Mouse (Mus musculus): ENCODE data around the gene Prkcd. TPM values are rescaled to one million over a fixed set of nuclear protein-coding genes. Genes with fewer than 3 reads are reported as not detected.
A peak's percentile ranks its signal among the peaks of the same experiment; 100 is the strongest.

Gene Prkcd
- polyA plus RNA-seq, 1 experiment = 404 TPM

DNA sequence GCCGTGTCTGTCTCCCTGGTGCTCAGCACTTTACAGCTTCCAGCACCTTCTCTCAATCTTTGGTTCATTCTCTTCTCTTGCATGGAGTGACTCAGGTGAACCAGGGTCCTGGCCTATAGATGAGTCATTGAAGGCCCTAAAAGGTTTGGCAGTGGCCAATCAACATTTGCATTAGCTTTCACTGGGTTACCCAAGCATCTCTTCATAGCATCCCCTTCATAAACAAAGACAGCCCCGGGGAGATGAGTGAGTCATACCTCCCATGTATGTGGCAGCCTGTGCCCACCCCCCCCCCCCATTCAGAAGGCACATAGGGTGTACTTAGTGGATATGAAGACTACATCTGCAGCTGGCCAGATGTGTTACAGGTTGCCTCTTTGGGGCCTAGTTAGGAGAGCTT is 69.4 kb downstream of the Prkcd start:
- TF ChIP-seq POLR2A (IDR thresholded peaks at IDR 0.05; ENCODE audit: borderline replicate concordance, low read depth, low read length) = no peak
- TF ChIP-seq CTCF (IDR thresholded peaks at IDR 0.05; ENCODE audit: low read depth, low read length) = no peak
- Histone ChIP-seq H3K27ac (ENCODE audit: insufficient read depth, low read depth, low read length) (no peak overlapping the region), H3K4me1 (ENCODE audit: control insufficient read depth, insufficient read depth, low read length) (peaks cover 37% of the 10 kb centered on the region), H3K4me3 (ENCODE audit: insufficient read depth, low read length) (no peak overlapping the region)

DNA sequence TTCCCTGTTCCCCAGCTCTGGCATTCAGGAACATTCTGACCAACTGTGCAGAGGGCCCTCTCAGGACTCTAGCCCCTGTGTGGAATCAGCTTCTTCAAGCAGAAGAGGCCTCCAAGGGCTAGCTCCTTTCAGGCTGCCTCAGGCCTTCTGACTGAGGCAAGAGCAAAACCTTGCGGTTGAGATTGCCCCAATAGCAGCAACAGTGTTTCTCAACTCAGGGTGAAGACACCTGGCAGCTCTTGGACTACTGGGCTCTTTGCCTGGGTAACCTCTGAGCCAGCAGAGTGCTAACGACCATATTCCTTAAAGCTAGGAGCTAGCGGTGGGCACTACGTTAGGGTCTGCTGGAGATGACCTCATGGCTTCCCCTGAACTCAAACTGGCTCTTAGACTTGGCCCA is 72.8 kb downstream of the Prkcd start:
- TF ChIP-seq POLR2A (IDR thresholded peaks at IDR 0.05; ENCODE audit: borderline replicate concordance, low read depth, low read length) (no peak), CTCF (IDR thresholded peaks at IDR 0.05; ENCODE audit: low read depth, low read length) (no peak)
- Histone ChIP-seq H3K27ac (ENCODE audit: insufficient read depth, low read depth, low read length) (no peak overlapping the region), H3K4me3 (ENCODE audit: insufficient read depth, low read length) (no peak overlapping the region), H3K4me1 (ENCODE audit: control insufficient read depth, insufficient read depth, low read length) (peaks cover 50% of the 10 kb centered on the region)

DNA sequence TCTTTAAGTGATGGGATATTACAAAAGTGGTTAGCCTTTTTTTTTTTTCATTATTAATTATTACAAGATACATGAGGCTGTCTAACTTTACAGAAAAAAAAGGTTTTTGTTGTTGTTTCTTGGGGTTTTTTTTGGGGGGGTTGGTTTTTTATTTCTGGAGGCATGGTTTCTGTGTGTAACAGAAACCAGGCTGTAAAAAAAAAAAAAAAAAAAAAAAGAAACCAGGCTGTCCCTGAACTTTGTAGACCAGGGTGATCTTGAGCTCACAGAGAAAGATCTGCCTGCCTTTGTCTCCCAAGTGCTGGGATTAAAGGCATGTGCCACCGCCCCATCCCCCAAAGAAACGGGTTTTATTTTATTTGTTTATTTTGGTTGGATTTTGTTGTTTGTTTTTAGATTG is 74.0 kb downstream of the Prkcd start:
- Histone ChIP-seq H3K4me1 (ENCODE audit: control insufficient read depth, insufficient read depth, low read length) (peaks cover 52% of the 10 kb centered on the region), H3K27ac (ENCODE audit: insufficient read depth, low read depth, low read length) (no peak overlapping the region), H3K4me3 (ENCODE audit: insufficient read depth, low read length) (no peak overlapping the region)
- no peak for TF ChIP-seq POLR2A (IDR thresholded peaks at IDR 0.05; ENCODE audit: borderline replicate concordance, low read depth, low read length)
- no peak for TF ChIP-seq CTCF (IDR thresholded peaks at IDR 0.05; ENCODE audit: low read depth, low read length)

DNA sequence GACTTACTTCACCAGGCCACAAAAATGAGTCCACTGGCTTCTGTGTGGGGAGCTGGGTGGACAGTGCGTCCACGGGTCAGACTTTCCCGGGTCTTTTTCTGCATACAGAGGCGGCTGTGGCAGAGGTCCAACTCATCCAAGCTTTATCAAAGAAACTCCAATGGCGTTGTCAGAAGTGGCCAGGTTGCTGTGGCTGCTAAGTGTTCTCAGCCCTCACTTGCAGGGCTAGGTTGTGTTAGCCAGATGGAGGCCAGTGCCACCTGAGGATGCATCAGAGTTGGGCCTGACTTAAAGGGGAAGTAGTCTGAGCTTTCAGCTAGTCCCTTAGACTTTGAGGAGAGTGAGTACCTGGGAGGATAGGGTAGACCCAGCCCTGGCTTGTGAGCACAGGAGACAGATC is 74.5 kb downstream of the Prkcd start:
- Histone ChIP-seq H3K4me1 (ENCODE audit: control insufficient read depth, insufficient read depth, low read length) (peaks cover 49% of the 10 kb centered on the region), H3K27ac (ENCODE audit: insufficient read depth, low read depth, low read length) (no peak overlapping the region), H3K4me3 (ENCODE audit: insufficient read depth, low read length) (peak overlapping the region; percentile 99)
- TF ChIP-seq POLR2A (IDR thresholded peaks at IDR 0.05; ENCODE audit: borderline replicate concordance, low read depth, low read length) (no peak), CTCF (IDR thresholded peaks at IDR 0.05; ENCODE audit: low read depth, low read length) (no peak)

DNA sequence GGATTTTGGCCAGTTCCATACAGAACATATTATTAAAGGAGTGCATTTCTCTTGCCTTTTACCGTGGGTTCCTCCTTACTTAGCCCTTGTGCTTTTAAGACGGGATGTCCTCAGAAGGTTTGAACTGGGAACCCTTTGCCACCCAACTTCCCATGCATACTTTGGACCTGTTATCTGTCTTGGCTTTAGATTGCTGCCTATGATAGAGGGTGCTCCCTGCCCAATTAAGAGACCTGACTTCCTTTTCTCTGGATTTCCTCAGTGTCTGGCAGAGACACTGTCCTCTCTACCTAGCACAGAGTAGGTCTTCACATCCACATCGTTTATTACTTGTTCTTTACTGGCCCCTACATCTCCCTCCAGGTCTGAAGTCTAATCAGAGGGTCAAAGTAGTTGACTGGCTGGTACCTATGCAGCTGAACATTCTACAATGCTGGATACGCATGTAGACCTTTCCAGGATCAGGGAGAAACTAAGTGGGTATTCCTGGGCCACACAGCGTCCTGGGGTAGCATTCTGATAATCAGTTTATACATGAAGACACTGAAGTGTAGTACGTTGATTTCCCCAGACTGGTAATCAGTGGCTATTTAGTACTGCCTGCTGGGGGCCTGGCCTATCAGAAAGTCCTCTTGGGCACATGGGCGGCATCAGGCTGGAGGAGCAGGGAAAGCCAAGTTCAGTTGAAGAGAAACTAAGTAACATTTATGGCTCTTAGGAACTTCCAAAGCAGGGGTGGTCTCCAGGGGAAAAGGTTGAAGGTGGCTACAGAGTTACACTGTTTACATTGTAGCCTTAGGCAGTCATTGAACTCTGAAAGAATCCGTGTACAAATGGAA is 75.6 kb downstream of the Prkcd start:
- no peak for TF ChIP-seq CTCF (IDR thresholded peaks at IDR 0.05; ENCODE audit: low read depth, low read length)
- TF ChIP-seq POLR2A (IDR thresholded peaks at IDR 0.05; ENCODE audit: borderline replicate concordance, low read depth, low read length) = no peak
- Histone ChIP-seq H3K27ac (ENCODE audit: insufficient read depth, low read depth, low read length) (peak overlapping the region; percentile 94), H3K4me1 (ENCODE audit: control insufficient read depth, insufficient read depth, low read length) (peaks cover 40% of the 10 kb centered on the region), H3K4me3 (ENCODE audit: insufficient read depth, low read length) (peak overlapping the region; percentile 99)

DNA sequence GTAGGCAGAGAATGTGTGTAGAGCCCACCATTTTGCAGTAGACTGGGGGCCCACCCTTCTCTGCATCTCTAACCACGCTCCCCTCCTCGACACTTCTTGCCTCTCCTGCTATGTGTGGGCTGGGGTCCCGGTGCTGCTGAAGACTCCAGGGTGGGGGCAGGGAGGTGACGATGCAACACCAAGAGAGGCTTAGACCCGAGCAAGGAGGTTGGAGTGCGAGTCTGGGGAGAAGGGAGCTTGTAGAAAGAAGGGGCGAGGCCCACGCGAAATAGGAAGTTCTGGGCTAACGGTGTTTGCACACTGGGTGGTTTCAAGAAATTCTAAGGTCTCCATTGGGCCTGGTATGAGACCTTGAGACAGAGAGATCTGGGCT is 76.2 kb downstream of the Prkcd start:
- H3K4me3 ChIP-seq (ENCODE audit: insufficient read depth, low read length) = peak overlapping the region; percentile 99
- peaks cover 40% of the 10 kb centered on the region for H3K4me1 ChIP-seq (ENCODE audit: control insufficient read depth, insufficient read depth, low read length)
- no peak for TF ChIP-seq POLR2A (IDR thresholded peaks at IDR 0.05; ENCODE audit: borderline replicate concordance, low read depth, low read length)
- 0 out of 2 replicates have a peak, but pooled peaks have one; percentile 7 for TF ChIP-seq CTCF (IDR thresholded peaks at IDR 0.05; ENCODE audit: low read depth, low read length)
- H3K27ac ChIP-seq (ENCODE audit: insufficient read depth, low read depth, low read length) = peak overlapping the region; percentile 94

DNA sequence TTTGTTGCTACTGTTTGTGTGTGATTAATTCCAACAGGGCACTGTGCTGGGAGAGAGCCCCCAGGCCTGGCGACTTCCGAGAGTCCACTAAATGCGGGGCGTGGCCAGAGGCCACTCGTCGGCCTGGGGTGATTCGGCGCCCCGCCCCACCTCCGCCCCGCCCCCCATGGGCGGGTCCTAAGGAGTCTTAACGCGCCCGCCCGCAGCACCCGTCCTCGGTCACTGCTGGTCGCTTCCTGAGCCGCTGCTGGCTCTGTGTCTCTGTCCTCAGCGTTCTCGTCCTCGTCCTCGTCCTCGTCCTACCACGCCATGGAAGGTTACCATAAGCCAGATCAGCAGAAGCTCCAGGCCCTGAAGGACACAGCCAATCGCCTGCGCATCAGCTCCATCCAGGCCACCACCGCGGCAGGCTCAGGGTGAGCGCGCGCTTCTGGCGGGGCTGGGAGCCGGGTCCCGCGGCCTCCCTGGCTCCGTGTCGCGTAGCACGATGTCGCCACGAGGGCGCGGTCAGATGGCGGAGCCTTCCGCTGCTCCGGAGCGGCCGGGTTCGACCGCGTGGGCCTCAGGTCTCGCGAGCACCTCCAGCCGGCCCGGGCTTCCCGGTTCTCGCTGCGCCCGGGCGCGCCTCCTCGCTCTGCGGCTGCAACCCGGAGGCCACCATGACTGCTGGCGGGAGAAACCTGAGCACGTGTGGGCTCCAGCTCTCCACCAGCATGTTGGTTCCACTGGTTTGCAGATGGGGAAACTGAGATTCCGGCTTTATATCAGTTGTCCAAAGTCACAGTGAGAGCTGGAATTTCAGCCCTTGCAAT is 76.8 kb downstream of the Prkcd start:
- peaks cover 37% of the 10 kb centered on the region for H3K4me1 ChIP-seq (ENCODE audit: control insufficient read depth, insufficient read depth, low read length)
- TF ChIP-seq POLR2A (IDR thresholded peaks at IDR 0.05; ENCODE audit: borderline replicate concordance, low read depth, low read length) (peak; percentile 93), CTCF (IDR thresholded peaks at IDR 0.05; ENCODE audit: low read depth, low read length) (no peak)
- peak overlapping the region; percentile 99 for H3K4me3 ChIP-seq (ENCODE audit: insufficient read depth, low read length)
- H3K27ac ChIP-seq (ENCODE audit: insufficient read depth, low read depth, low read length) = peak overlapping the region; percentile 94

DNA sequence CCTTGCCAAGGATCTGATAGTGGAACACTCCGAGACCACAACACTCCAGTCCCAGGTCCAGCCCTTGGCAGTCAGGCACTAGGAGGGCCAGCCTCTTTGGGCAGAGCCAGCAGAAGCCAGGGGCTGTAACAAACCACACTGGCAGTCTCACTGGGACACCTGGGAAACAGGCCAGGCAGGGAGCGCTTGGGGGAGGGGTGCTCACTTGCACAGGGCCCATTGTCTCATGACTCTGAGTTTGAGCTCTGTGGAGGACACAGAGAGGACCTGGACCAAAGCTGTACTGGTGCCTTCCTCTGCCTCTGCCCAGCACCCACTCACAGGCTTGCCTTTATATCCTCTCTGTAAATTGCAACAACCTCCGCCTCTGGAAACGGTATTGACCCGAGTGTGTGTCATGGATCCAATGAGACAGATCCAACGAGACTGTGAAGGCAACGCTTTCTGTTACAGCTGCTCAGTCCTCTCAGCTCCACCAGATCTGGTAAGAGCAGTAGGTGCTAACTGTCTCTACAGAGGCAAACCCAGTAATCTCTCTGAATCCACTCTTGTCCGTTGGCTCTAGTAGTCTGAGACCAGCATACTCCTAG is 77.8 kb downstream of the Prkcd start, which contains the start of gene Tkt:
Tkt (plus strand) TSS at position 229 of the 590 bp plus-strand sequence.
- Histone ChIP-seq H3K4me1 (ENCODE audit: control insufficient read depth, insufficient read depth, low read length) (peaks cover 29% of the 10 kb centered on the region), H3K4me3 (ENCODE audit: insufficient read depth, low read length) (peak within 1 kb of the TSS; percentile 99), H3K27ac (ENCODE audit: insufficient read depth, low read depth, low read length) (peak within 1 kb of the TSS; percentile 94)
- no peak for TF ChIP-seq CTCF (IDR thresholded peaks at IDR 0.05; ENCODE audit: low read depth, low read length)
- TF ChIP-seq POLR2A (IDR thresholded peaks at IDR 0.05; ENCODE audit: borderline replicate concordance, low read depth, low read length) = no peak

Other genes with a start within 250 kb of the Prkcd start
- gene Dcp1a, start 146.7 kb downstream of the Prkcd start, polyA plus RNA-seq (2012; ENCODE audit: insufficient read depth, insufficient read length, missing spikeins) = 18.7 and 19.5 TPM in 2 replicates
- gene Cacna1d, start 134.8 kb downstream of the Prkcd start, polyA plus RNA-seq (2012; ENCODE audit: insufficient read depth, insufficient read length, missing spikeins) = 11.8 and 13.1 TPM in 2 replicates
- gene Tkt, start 77.9 kb downstream of the Prkcd start, polyA plus RNA-seq (2012; ENCODE audit: insufficient read depth, insufficient read length, missing spikeins) = 305 and 412 TPM in 2 replicates
- gene Rft1, start 28.1 kb upstream of the Prkcd start, polyA plus RNA-seq (2012; ENCODE audit: insufficient read depth, insufficient read length, missing spikeins) = 18.4 and 20.5 TPM in 2 replicates
- gene Sfmbt1, start 88.6 kb upstream of the Prkcd start, polyA plus RNA-seq (2012; ENCODE audit: insufficient read depth, insufficient read length, missing spikeins) = 22.7 and 26.8 TPM in 2 replicates
- 8.0 and 8.4 TPM in 2 replicates for gene Tmem110, start 199.4 kb upstream of the Prkcd start, polyA plus RNA-seq (2012; ENCODE audit: insufficient read depth, insufficient read length, missing spikeins)